In genomic region chrX:60021007-60021406, GRCm38 (mm10) we compare ENCODE assay signal across 20 mouse cellular contexts. TPM values are rescaled to one million over a fixed set of nuclear protein-coding genes. Genes with fewer than 3 reads are reported as not detected.
"Had no signal": no experiment of that assay in that cellular context is flagged by ENCODE, and none has a peak within 500 bp of the region (broad histone marks: within the 10 kb centered on the region; RNA-seq: fewer than 3 reads in every experiment).

No protein-coding gene starts in this region.

- H3K27me3 ChIP-seq: midbrain, embryonic 13.5 days; midbrain, embryonic 15.5 days; neural tube, embryonic 12.5 days; stomach, embryonic 15.5 days had no signal

- H3K36me3 ChIP-seq: midbrain, embryonic 13.5 days; midbrain, embryonic 15.5 days; neural tube, embryonic 12.5 days; stomach, embryonic 15.5 days had no signal

- DNase-seq: lung, adult 18-20 months; lung, embryonic 14.5 days; lung, postnatal 10 days; lung, postnatal 4 days; right cerebral cortex, postnatal 14 days; spleen, adult 18-20 months; thymus, adult 2 months; thymus, postnatal 14 days; thymus, postnatal 36 days had no signal

- H3K9me3 ChIP-seq: midbrain, embryonic 13.5 days; midbrain, embryonic 15.5 days; neural tube, embryonic 12.5 days; stomach, embryonic 15.5 days had no signal

- H3K27ac ChIP-seq: liver, embryonic 14.5 days; midbrain, embryonic 13.5 days; midbrain, embryonic 15.5 days; neural tube, embryonic 12.5 days; stomach, embryonic 15.5 days; stomach, postnatal 0 days had no signal

- H3K4me1 ChIP-seq: midbrain, embryonic 13.5 days; midbrain, embryonic 15.5 days; neural tube, embryonic 12.5 days; stomach, embryonic 15.5 days had no signal

- ATAC-seq: midbrain, embryonic 13.5 days; midbrain, embryonic 15.5 days had no signal

- H3K4me3 ChIP-seq: midbrain, embryonic 13.5 days; midbrain, embryonic 15.5 days; neural tube, embryonic 12.5 days; stomach, embryonic 15.5 days had no signal

RNA-seq across cellular contexts. Expression of gene F9, which starts 21.7 kb away (rescaled TPM):
- total RNA-seq: midbrain, postnatal 0 days had no signal
- polyA plus RNA-seq: lung, embryonic 14.5 days; lung, embryonic 16.5 days; midbrain, embryonic 11.5 days; midbrain, embryonic 13.5 days; midbrain, embryonic 15.5 days; midbrain, postnatal 0 days; neural tube, embryonic 12.5 days; neural tube, embryonic 14.5 days; stomach, postnatal 0 days; testis, adult 2 months had no signal
